Mouse (Mus musculus) forebrain, embryonic 14.5 days (tissue): ENCODE data around the gene Vash1. TPM values are rescaled to one million over a fixed set of nuclear protein-coding genes. Genes with fewer than 3 reads are reported as not detected.

Source experiments
- ATAC-seq: fragments of 200-750 bp; cut with Nextera tagmentation; 2 replicates; pipeline ENCODE4 v1.8.0; 2017; ENCODE audit warnings: mild to moderate bottlenecking, moderate library complexity
- DNase-seq: peaks from one replicate; pipeline ENCODE4 v3.0.0-alpha.2; 2015; ENCODE audit warnings: low spot score
- H3K27ac ChIP-seq: fragments of 300-500 bp; sonication (generic); 2 replicates; pipeline ENCODE4 v1.5.1; 2014; ENCODE audit warnings: low read depth, mild to moderate bottlenecking, control low read depth, low read length, moderate library complexity
- H3K27me3 ChIP-seq: fragments of 300-500 bp; sonication (generic); replicated peaks from 2 replicates; pipeline ENCODE4 v1.6.1; 2014; ENCODE audit warnings: low read length, control low read depth, mixed read lengths; ENCODE audit not compliant: control insufficient read depth, insufficient read depth
- H3K36me3 ChIP-seq: fragments of 300-500 bp; sonication (generic); 2 replicates; pipeline ENCODE4 v1.6.1; 2014; ENCODE audit warnings: low read length, control low read depth; ENCODE audit not compliant: control insufficient read depth, insufficient read depth
- H3K4me1 ChIP-seq: fragments of 300-500 bp; sonication (generic); 2 replicates; pipeline ENCODE4 v1.6.1; 2014; ENCODE audit warnings: antibody characterized with exemption, low read length, control low read depth; ENCODE audit not compliant: control insufficient read depth, insufficient read depth
- H3K4me2 ChIP-seq: fragments of 300-500 bp; sonication (generic); 2 replicates; pipeline ENCODE4 v1.6.1; 2014; ENCODE audit warnings: mild to moderate bottlenecking, control low read depth, low read length
- H3K4me3 ChIP-seq: fragments of 300-500 bp; sonication (generic); 2 replicates; pipeline ENCODE4 v1.5.1; 2014; ENCODE audit warnings: low read depth, low read length, control low read depth
- H3K9ac ChIP-seq: fragments of 300-500 bp; sonication (generic); 2 replicates; pipeline ENCODE4 v1.6.1; 2014; ENCODE audit warnings: mild to moderate bottlenecking, low read length, control low read depth, moderate library complexity
- H3K9me3 ChIP-seq: fragments of 300-500 bp; sonication (generic); replicated peaks from 2 replicates; pipeline ENCODE4 v1.6.1; 2016; ENCODE audit warnings: low read length, control low read depth, mixed read lengths; ENCODE audit not compliant: control insufficient read depth
- WGBS: fragments of 180-500 bp; shearing (Covaris S2); extraction: QIAGEN DNeasy Blood & Tissue Kit; methylation state at CpG from one replicate; pipeline ENCODE4 v1.1.7; 2014; 5-methylcytosine and 5-hydroxymethylcytosine counted together
- polyA plus RNA-seq: library from polyadenylated mRNA; unstranded; fragments of >200 nt; fragmentation: Nextera tagmentation; extraction: Ambion mirVana; gene quantifications from 2 replicates; pipeline ENCODE4 v1.2.1, GENCODE M21; 2014

Gene Vash1
- polyA plus RNA-seq, 1 experiment from 2014 or later = 25.2 TPM

- no peaks in the 10 kb centered on the region for H3K9me3 ChIP-seq
- ATAC-seq = no peak
- no peak for DNase-seq
- peak overlapping the region; percentile 92; the same call in 1 of the 2 replicates for H3K27ac ChIP-seq
- H3K36me3 ChIP-seq = peaks cover 29% of the 10 kb centered on the region
- no peak overlapping the region for H3K4me2 ChIP-seq
- H3K27me3 ChIP-seq = no peaks in the 10 kb centered on the region
- peaks cover 15% of the 10 kb centered on the region; the same call in 1 of the 2 replicates for H3K4me1 ChIP-seq
- no peak overlapping the region for H3K4me3 ChIP-seq
- no peak overlapping the region for H3K9ac ChIP-seq
These were observed 20.0 kb downstream of the Vash1 start for GRCm38 (mm10) chr12:86698537-86698936.

- H3K36me3 ChIP-seq = peaks cover 14% of the 10 kb centered on the region
- DNase-seq (peak; percentile 79), ATAC-seq (peak; percentile 87)
- H3K4me2 ChIP-seq = peak overlapping the region; percentile 22; the same call in 1 of the 2 replicates
- no peaks in the 10 kb centered on the region for H3K9me3 ChIP-seq
- peak overlapping the region; percentile 92 for H3K27ac ChIP-seq
- peak overlapping the region; percentile 13 for H3K9ac ChIP-seq
- H3K4me3 ChIP-seq = no peak overlapping the region
- H3K4me1 ChIP-seq = peaks cover 15% of the 10 kb centered on the region; the same call in 1 of the 2 replicates
- H3K27me3 ChIP-seq = no peaks in the 10 kb centered on the region
- WGBS = 30% methylated on average over 19 of the region's 19 CpGs
These were observed 21.7 kb downstream of the Vash1 start for GRCm38 (mm10) chr12:86699965-86700926.

DNA sequence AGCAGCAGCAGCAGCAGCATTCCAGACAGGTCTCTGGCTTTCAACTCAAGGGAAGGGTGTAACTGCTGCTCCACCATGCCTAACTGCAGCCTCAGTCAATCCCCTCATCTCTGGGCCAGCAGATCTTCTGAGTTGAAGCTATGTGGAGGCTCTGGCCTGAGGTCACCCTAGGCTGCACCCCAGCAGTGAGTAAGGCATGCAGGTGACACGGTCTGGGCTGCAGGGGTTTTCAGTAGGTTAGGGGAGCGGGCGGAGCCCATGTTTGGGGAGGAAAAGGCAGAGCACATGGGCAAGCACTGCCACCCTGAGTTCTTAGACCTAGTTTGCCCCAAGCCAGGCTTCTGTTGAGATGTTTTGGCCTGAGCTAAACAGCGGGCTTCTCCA lies 22.4 kb downstream of the Vash1 start:
- Histone ChIP-seq H3K9me3 (no peaks in the 10 kb centered on the region), H3K4me3 (no peak overlapping the region), H3K9ac (peak overlapping the region; percentile 13; the same call in 1 of the 2 replicates), H3K4me2 (no peak overlapping the region), H3K4me1 (peaks cover 15% of the 10 kb centered on the region; the same call in 1 of the 2 replicates), H3K27ac (peak overlapping the region; percentile 92), H3K27me3 (no peaks in the 10 kb centered on the region), H3K36me3 (peaks cover 7% of the 10 kb centered on the region; the same call in 1 of the 2 replicates)
- ATAC-seq (no peak), DNase-seq (no peak)
- 56% methylated on average over 4 of the region's 4 CpGs for WGBS

DNA sequence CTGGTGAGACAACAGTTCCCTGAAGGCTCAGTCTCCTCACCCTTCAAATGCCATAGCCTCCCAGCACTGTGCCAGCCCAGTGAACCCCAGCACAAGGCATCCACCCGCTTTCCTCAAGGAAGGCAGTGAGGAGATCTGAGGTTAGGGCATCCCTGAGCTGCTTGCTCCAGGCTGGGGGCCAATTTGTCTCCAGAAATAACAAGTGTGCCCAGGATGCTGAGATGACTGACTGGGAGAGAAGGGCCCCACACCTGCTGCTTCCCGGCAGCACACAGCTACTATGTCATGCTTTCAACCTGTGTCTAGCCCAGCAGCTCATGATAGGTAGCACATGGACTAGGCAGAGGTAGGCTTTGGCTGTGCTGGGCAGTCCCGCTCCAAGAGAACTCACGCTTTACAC lies 23.0 kb downstream of the Vash1 start:
- H3K4me3 ChIP-seq = no peak overlapping the region
- ATAC-seq (no peak), DNase-seq (no peak)
- no peak overlapping the region for H3K9ac ChIP-seq
- WGBS = 92% methylated on average over 4 of the region's 4 CpGs
- H3K36me3 ChIP-seq = peaks cover 1% of the 10 kb centered on the region; the same call in 1 of the 2 replicates
- no peak overlapping the region for H3K4me2 ChIP-seq
- no peaks in the 10 kb centered on the region for H3K27me3 ChIP-seq
- peak overlapping the region; percentile 92 for H3K27ac ChIP-seq
- peaks cover 15% of the 10 kb centered on the region; the same call in 1 of the 2 replicates for H3K4me1 ChIP-seq
- H3K9me3 ChIP-seq = no peaks in the 10 kb centered on the region

DNA sequence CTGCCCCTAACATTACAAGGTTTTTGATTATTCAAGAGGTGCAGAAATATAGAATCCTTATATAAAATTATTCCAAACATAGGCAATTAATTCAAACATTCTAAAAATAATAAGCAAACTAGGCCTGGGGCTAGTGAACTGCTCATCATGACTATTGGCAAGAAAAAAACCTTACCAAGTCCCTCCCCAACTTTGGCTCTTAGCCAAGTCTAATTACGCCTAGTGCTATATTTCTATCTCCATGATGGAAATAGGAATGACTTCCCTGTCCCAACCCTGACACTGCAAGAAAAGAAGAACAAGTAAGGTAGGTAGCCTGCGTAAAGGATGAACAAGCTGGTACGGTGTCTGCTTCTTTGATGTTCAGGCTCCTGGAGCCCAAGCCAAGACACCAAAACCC lies 24.2 kb downstream of the Vash1 start:
- DNase-seq (peak; percentile 67), ATAC-seq (no peak)
- H3K4me2 ChIP-seq = no peak overlapping the region
- no peak overlapping the region for H3K4me3 ChIP-seq
- H3K9me3 ChIP-seq = no peaks in the 10 kb centered on the region
- 86% methylated on average over 3 of the region's 3 CpGs for WGBS
- H3K9ac ChIP-seq = no peak overlapping the region
- H3K4me1 ChIP-seq = peaks cover 15% of the 10 kb centered on the region; the same call in 1 of the 2 replicates
- H3K27ac ChIP-seq = no peak overlapping the region
- H3K36me3 ChIP-seq = no peaks in the 10 kb centered on the region
- no peaks in the 10 kb centered on the region for H3K27me3 ChIP-seq

DNA sequence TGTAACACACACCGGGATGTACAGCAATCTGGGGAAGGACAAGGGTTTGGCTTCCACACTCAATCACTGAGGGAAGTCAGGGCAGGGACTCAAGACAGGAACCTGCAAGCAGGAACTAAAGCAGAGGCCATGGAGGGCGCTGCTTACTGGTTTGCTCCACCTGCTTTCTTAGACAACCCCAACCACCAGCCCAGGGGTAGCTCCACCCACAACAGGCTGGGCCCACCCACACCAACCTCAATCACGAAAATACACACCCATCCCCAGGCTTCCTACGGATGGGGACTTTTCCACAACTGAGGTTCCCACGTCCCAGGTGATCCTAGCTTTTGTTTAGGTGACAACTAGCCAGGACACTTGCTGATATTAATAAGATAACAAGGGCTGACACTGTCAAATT lies 27.3 kb downstream of the Vash1 start:
- Histone ChIP-seq H3K4me3 (no peak overlapping the region), H3K27me3 (no peaks in the 10 kb centered on the region), H3K9ac (no peak overlapping the region), H3K9me3 (no peaks in the 10 kb centered on the region), H3K4me2 (no peak overlapping the region), H3K27ac (no peak overlapping the region), H3K36me3 (no peaks in the 10 kb centered on the region), H3K4me1 (0 out of 2 replicates have a peak, but pooled peaks cover 1% of the 10 kb centered on the region)
- ATAC-seq (no peak), DNase-seq (no peak)
- WGBS = 80% methylated on average over 5 of the region's 5 CpGs

- ATAC-seq = no peak
- Histone ChIP-seq H3K36me3 (no peaks in the 10 kb centered on the region), H3K27ac (no peak overlapping the region), H3K9me3 (no peaks in the 10 kb centered on the region), H3K27me3 (no peaks in the 10 kb centered on the region), H3K9ac (no peak overlapping the region), H3K4me3 (no peak overlapping the region), H3K4me2 (no peak overlapping the region), H3K4me1 (no peaks in the 10 kb centered on the region)
- DNase-seq = peak; percentile 51
- 69% methylated on average over 5 of the region's 5 CpGs for WGBS
These were observed 35.5 kb downstream of the Vash1 start for GRCm38 (mm10) chr12:86714026-86714425.

- DNase-seq (peak; percentile 66), ATAC-seq (no peak)
- Histone ChIP-seq H3K4me2 (no peak overlapping the region), H3K27ac (no peak overlapping the region), H3K27me3 (no peaks in the 10 kb centered on the region), H3K36me3 (no peaks in the 10 kb centered on the region), H3K4me3 (no peak overlapping the region), H3K9ac (no peak overlapping the region), H3K4me1 (no peaks in the 10 kb centered on the region), H3K9me3 (no peaks in the 10 kb centered on the region)
- WGBS = 45% methylated on average over 5 of the region's 5 CpGs
These were observed 36.9 kb downstream of the Vash1 start for GRCm38 (mm10) chr12:86715401-86715800.

- Histone ChIP-seq H3K9ac (no peak overlapping the region), H3K4me2 (no peak overlapping the region), H3K9me3 (no peaks in the 10 kb centered on the region), H3K36me3 (no peaks in the 10 kb centered on the region), H3K27ac (no peak overlapping the region), H3K27me3 (no peaks in the 10 kb centered on the region), H3K4me1 (no peaks in the 10 kb centered on the region), H3K4me3 (no peak overlapping the region)
- no peak for ATAC-seq
- no peak for DNase-seq
- 90% methylated on average over 11 of the region's 11 CpGs for WGBS
These were observed 38.5 kb downstream of the Vash1 start for GRCm38 (mm10) chr12:86716962-86717361.
